Mouse (Mus musculus) adrenal gland (tissue): ENCODE data around the gene Clspn.

Source experiments
- intact Hi-C: fragments of 180-260 bp; cut with DNase I; formaldehyde crosslinking; loops from one replicate; pipeline ENCODE4 v1.15.1; 2025
- microRNA-seq, 2 experiments: library from miRNA; unstranded; fragments of <30 nt; microRNA quantifications; one replicate each; pipeline ENCODE4; 2019

Clspn gene

DNA sequence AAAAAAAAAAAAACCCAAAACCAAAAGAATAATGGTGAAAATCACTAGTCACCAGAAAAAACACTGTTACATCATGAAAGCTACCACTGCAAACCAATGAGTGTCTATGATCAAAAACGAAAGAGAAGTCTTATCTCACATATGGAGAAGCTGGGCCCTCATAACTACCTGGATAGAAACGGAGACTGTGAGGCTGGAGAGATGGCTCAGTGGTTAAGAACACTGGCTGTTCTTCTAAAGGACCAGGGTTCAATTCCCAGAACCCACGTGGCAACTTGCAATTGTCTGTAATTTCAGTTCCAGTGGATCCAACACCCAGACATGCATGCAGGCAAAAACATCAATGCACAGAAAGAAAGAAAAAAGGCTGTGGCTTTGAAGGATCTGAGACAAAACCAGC lies 75.9 kb downstream of the Clspn start:
- intact Hi-C loops = loop anchor here (2.0 kb wide), 1 partner anchor 108 kb away; no protein-coding TSS in a partner anchor

DNA sequence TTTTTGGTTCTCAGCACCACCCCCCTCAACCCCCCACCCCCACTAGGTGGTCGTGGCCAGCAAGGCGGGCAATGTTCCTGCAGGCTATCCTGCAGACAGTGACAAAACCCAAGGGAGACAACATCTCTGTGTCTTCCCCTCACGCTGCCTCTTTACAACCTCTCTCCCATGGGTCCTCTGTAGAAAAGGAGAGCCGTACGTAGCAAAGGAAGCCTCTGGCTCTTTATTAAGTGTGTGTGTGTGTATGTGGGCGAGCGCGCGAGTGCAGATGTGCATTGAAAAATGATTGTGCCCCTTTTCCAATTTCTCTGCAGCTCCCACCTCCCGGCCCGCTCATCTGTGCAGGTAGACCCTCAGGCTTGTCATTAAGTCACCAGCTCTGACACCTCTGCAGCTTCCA lies 79.6 kb downstream of the Clspn start:
- intact Hi-C loops = no loop called here

DNA sequence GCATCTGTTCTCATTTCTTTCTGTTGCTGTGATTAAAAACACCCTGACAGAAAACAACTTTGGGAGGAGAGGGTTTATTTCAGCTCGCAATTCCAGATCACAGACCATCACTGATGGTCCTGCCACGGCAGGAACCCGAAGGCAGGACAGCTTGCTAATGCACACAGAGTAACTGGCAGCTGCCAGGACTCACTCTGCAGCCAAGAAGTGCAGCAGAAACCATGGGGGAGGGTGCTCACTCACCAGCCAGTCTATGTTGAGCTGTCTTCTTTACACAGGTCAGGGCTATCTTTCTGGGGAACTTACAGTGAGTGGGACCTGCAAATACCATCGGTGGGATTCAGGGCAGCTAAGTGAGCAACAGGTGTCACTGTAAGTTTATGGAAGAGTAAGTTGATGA lies 80.7 kb downstream of the Clspn start:
- intact Hi-C loops = no loop called here

DNA sequence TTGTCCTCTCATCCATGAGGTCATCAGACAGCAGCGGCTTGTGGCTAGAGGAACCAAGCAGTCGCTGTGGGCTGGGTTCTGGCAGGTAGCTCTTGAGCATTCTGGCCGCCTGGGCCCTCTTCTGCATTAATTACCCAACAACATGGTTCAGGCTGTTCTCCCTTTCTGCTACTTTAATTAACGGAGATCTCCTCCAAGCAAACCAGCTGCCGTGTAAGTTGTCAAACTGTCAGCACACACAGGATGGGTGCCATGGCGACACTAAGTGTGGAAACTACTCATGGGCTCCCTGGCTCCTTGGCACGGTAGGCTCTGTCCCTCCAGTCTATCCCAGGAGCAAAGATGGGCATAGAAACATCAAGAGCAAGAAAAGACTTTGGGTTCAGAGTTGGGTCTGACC lies 82.6 kb downstream of the Clspn start:
- intact Hi-C loops = no loop called here

DNA sequence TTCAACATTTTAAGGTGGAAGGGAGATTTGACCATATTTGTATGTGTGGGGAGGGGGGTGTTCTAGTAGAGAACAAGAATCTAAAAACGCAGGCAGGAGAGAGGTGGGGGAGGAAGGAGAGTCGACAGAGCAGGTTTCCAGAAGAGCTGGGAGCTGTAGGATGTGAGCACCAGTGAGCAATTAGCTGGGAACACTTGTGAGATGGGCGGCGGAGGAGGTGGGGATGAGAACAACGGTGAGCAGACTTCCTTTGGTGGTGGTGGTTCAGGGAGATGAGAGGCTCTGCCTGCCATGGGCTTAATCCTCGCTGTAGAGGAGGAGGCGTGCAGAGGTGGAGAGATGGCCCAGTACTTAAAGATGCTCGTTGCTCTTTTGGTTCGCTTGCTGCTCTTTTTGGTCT lies 85.2 kb downstream of the Clspn start:
- intact Hi-C loops = no loop called here

Small RNA genes within 50 kb of the gene (microRNA-seq; reads per million reads assigned to microRNA genes)
- 0 reads per million in 2 experiments for gene Mir7119
